Mouse (Mus musculus): ENCODE results near the gene Smpx.

- TF ChIP-seq CTCF (conservative IDR thresholded peaks at IDR 0.05 in 1 of 2, IDR thresholded peaks at IDR 0.05 in 1 of 2; ENCODE audit: low read depth in 2 of 2, low read length in 2 of 2) = no peak
- no peak for TF ChIP-seq POLR2A (IDR thresholded peaks at IDR 0.05; ENCODE audit: low read depth, low read length)
- TF ChIP-seq EP300 (IDR thresholded peaks at IDR 0.05; ENCODE audit: low read length) = no peak
- TF ChIP-seq ZC3H11A (IDR thresholded peaks at IDR 0.05; ENCODE audit: low read depth, low read length) = no peak
- no peak for TF ChIP-seq PAX5 (IDR thresholded peaks at IDR 0.05; ENCODE audit: low read length)
- no peak for TF ChIP-seq HCFC1 (IDR thresholded peaks at IDR 0.05; ENCODE audit: low read depth, low read length)
- no peak for TF ChIP-seq RAD21 (IDR thresholded peaks at IDR 0.05; ENCODE audit: low read depth, low read length)
- no peak for TF ChIP-seq SMC3 (IDR thresholded peaks at IDR 0.05; ENCODE audit: low read depth, low read length)
- no peak for TF ChIP-seq MEF2A (IDR thresholded peaks at IDR 0.05; ENCODE audit: borderline replicate concordance, low read depth, low read length)
- no peak for TF ChIP-seq NELFE (IDR thresholded peaks at IDR 0.05; ENCODE audit: low read depth, low read length)
- no peak for TF ChIP-seq IRF4 (IDR thresholded peaks at IDR 0.05; ENCODE audit: low read depth, low read length)
- no peak for TF ChIP-seq USF1 (IDR thresholded peaks at IDR 0.05; ENCODE audit: low read depth, low read length)
- TF ChIP-seq SIN3A (IDR thresholded peaks at IDR 0.05; ENCODE audit: low read length) = no peak
- no peak for TF ChIP-seq MYC (IDR thresholded peaks at IDR 0.05; ENCODE audit: low read depth, low read length)
Observed at GRCm38 (mm10) chrX:157747815-157748544, 49.3 kb downstream of the Smpx start.

Measured in CH12.LX (cell line).